Mouse (Mus musculus) stomach, postnatal 0 days (tissue): ENCODE measurements at regions not wholly inside any gene's neighbourhood (a gene's known extent, or its start where the extent isn't known, plus 50 kb on each side); places are given as distances from the start of the nearest gene placed in this dataset.

Source experiments
- CTCF ChIP-seq: IDR thresholded peaks from 2 replicates; pipeline ENCODE4 v1.5.1; 2016; ENCODE audit warnings: antibody characterized with exemption, low read depth, mild to moderate bottlenecking, moderate library complexity
- EP300 ChIP-seq: optimal IDR thresholded peaks from 2 replicates; pipeline ENCODE3; 2016; ENCODE audit warnings: antibody characterized with exemption

GRCm38 (mm10) chr2:61029706-61030105 is 66.7 kb upstream of the Rbms1 start:
- TF ChIP-seq CTCF (no peak), EP300 (no peak)
